Mouse (Mus musculus): ENCODE data around the gene Lbh.
A peak's percentile ranks its signal among the peaks of the same experiment; 100 is the strongest.

- TF ChIP-seq CTCF (IDR thresholded peaks at IDR 0.05; ENCODE audit: low read depth) (no peak), EP300 (IDR thresholded peaks at IDR 0.05; ENCODE audit: low read depth) (0 out of 2 replicates have a peak, but pooled peaks have one; percentile 26)
Measured at GRCm38 (mm10) chr17:72925804-72926617, 7.9 kb downstream of the Lbh start.
